Mouse (Mus musculus): Measurements from ENCODE around the gene Smim1. TPM values are rescaled to one million over a fixed set of nuclear protein-coding genes. Genes with fewer than 3 reads are reported as not detected.

The Smim1 gene
- polyA plus RNA-seq, 1 experiment from 2014 or later = 8.1 TPM

GRCm38 (mm10) chr4:153974431-153975291 lies 51.4 kb downstream of the Smim1 start, which contains the start of the genes Dffb and Cep104:
TSS of gene Dffb (minus strand) at chr4:153975126.
TSS of gene Cep104 (plus strand) at chr4:153975194.
- Histone ChIP-seq H3K4me2 (peak within 1 kb of the TSS; percentile 91), H3K9ac (peak within 1 kb of the TSS; percentile 95), H3K4me1 (replicated peaks) (peaks cover 46% of the 10 kb centered on the region), H3K9me3 (no peaks in the 10 kb centered on the region), H3K36me3 (peaks cover 34% of the 10 kb centered on the region), H3K4me3 (peak within 1 kb of the TSS; percentile 97), H3K27ac (peak within 1 kb of the TSS; percentile 85), H3K27me3 (no peaks in the 10 kb centered on the region)
- 1% methylated on average over 68 of the region's 68 CpGs for WGBS
- ATAC-seq (ENCODE audit: low FRiP score) = peak; percentile 97

Other genes starting within 250 kb of the Smim1 start
- 65.7 and 69.2 TPM in 2 replicates for gene A430005L14Rik, start 69.0 kb downstream of the Smim1 start, polyA plus RNA-seq (2015; fragmentation: Nextera tagmentation; extraction: Ambion mirVana)
- gene Dffb, start 51.1 kb downstream of the Smim1 start, polyA plus RNA-seq (2015; fragmentation: Nextera tagmentation; extraction: Ambion mirVana) = 10.1 and 12.5 TPM in 2 replicates
- 16.1 and 19.9 TPM in 2 replicates for gene Cep104, start 51.0 kb downstream of the Smim1 start, polyA plus RNA-seq (2015; fragmentation: Nextera tagmentation; extraction: Ambion mirVana)
- 20.3 and 24.4 TPM in 2 replicates for gene Lrrc47, start 14.5 kb downstream of the Smim1 start, polyA plus RNA-seq (2015; fragmentation: Nextera tagmentation; extraction: Ambion mirVana)
- gene Ccdc27, start 16.4 kb upstream of the Smim1 start, polyA plus RNA-seq (2015; fragmentation: Nextera tagmentation; extraction: Ambion mirVana) = not detected in 2 replicates
- 0.36 and 0.97 TPM in 2 replicates for gene Trp73, start 114.0 kb upstream of the Smim1 start, polyA plus RNA-seq (2015; fragmentation: Nextera tagmentation; extraction: Ambion mirVana)
- 46.0 and 47.3 TPM in 2 replicates for gene Wrap73, start 116.1 kb upstream of the Smim1 start, polyA plus RNA-seq (2015; fragmentation: Nextera tagmentation; extraction: Ambion mirVana)
- 160 and 169 TPM in 2 replicates for gene Tprgl, start 134.4 kb upstream of the Smim1 start, polyA plus RNA-seq (2015; fragmentation: Nextera tagmentation; extraction: Ambion mirVana)
- gene Megf6, start 144.5 kb upstream of the Smim1 start, polyA plus RNA-seq (2015; fragmentation: Nextera tagmentation; extraction: Ambion mirVana) = 9.6 and 10.2 TPM in 2 replicates